Mouse (Mus musculus) adrenal gland, postnatal 10 days (tissue): Measurements from ENCODE around the gene Fbxo28. TPM values are rescaled to one million over a fixed set of nuclear protein-coding genes. Genes with fewer than 3 reads are reported as not detected.
"Not testable (repeated sequence)": the region's sequence is repeated elsewhere in the genome, so short reads cannot be mapped to it uniquely, and the experiment has no call there.

Experiments
- DNase-seq: peaks from one replicate; pipeline ENCODE4 v3.0.0; 2021; ENCODE audit warnings: mixed read lengths
- total RNA-seq, 2 experiments: library from RNA; stranded (reverse); gene quantifications; 2 replicates each; pipeline ENCODE4 v1.2.3; 2021

Gene Fbxo28
- total RNA-seq, 2 experiments from 2014 or later: 28.9 to 33.9 TPM

DNA sequence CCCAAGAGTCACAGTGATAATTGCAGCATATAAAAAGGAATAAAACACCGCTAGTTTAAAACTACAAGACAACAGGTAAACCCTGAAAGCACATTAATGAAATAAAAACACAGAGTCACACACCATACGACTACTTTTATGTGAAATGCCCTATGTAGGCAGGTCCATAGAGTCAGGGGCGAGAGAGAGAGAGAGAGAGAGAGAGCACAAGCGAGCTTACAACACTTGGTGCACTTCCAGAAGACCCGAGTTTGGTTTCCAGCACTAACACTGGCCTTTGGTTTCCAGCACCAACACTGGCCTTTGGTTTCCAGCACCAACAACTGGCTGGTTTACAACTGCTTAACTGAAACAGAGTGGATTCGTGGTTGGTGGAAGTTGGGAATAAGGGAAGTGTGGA, 564 bp upstream of the Fbxo28 start:
- DNase-seq: no peak

DNA sequence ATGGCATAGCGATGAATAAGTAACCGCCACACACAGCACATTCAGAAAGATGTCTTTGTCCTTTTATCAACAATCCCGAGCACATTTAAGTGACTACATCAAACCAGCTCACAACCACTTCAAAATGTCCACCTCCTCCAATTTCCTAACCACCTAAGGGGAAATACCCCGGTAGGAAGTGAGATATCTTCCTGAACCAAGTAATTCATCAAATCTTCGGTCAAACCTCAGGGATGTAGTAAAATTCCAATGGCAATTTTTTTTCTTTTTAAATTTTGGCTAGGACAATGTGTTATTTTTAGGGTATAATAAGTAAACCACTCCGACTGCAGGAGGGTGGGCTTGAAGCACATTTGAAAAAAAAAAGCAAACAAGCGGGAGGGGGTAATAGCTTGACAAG, 1.1 kb downstream of the Fbxo28 start:
- DNase-seq: no peak

DNA sequence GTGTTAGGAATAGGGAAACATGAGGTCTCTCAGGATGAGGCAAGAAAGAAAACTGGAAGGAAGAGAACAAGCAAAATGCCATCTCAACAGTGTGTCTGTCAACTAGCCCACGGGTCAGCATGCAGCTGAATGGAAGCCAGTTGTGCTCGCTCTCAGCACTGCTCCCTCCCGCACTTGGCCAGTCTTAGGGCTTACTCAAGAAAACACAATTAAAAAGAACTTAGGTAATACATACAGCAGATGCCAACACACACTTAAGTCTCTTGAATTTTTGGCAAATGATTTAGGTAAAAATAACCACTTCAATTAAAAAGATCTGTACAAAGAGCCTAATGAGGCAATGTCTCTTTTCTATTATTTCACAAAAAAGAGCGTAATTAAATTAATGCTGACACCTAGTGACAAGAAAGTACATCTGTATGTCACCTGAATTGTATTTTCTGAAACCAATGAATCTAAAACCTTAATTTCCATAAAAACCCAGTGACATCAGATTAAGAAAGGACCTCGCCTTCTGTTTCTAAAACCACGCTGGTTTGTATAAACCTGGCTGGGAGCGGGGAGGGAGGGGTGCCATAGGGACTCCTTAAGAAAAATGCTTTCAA, 2.4 kb downstream of the Fbxo28 start:
- peak; percentile 21 for DNase-seq

DNA sequence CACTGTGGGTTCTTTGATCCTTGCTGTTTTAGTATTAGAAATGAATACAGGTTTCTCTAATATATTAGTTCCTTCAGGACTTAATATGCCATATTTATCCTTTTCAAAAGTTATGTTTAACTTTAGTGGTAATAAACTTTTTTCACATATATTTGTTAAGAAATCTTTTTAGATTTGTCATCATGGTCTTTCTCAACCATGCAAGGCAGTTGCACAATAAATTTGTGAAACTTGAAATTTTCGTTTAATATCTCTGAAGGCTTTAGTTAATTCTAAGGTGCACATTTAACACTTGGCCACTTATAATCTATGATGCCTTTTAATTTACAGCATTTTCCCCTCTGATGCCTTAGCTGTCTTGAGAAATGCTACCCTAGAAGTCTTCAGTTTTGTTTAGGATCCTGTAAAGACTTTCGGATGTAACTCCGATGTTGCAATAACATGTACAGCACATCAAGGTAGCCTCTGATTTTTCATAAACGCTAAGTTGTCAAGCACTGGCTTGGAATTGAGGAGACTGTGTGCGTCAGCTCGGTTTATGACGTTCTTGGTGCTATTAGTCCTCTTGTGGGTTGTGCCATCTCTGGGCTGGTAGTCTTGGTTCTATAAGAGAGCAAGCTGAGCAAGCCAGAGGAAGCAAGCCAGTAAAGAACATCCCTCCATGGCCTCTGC, 7.5 kb downstream of the Fbxo28 start:
- no peak for DNase-seq

DNA sequence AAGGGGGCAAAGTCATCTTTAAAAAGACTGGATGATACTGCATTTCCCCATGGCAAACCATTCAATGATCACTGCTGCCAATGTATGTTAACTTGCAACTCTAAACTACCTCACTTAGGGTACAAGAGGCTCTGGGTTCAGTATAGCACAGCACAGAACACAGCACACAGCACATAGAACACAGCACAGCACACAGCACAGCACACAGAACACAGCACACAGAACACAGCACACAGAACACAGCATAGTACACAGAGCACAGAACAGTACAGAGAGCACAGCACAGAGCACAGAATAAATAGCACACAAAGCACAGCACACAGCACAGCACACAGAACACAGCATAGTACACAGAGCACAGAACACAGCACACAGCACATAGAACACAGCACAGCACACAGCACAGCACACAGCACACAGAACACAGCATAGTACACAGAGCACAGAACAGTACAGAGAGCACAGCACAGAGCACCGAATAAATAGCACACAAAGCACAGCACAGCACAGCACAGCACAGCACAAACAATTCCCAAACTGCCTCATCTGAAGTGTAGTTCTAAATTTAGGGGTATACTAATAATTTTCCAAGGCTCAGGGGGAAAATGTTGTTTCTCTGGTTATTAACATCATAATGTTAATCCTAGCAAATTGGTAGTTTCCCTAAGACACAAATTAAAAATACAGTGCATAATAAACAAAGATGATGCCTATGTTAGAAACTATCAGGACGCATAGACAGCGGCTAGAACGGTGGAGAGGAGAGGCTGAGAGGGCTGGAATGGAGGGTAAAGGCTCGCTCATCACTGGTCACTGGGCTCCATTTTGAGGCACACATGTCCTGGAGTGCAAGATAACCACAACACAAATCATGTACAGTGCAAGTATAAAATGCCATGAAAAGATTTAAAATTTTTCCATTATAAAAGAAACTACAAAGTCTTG, 9.1 kb downstream of the Fbxo28 start:
- DNase-seq: no peak

DNA sequence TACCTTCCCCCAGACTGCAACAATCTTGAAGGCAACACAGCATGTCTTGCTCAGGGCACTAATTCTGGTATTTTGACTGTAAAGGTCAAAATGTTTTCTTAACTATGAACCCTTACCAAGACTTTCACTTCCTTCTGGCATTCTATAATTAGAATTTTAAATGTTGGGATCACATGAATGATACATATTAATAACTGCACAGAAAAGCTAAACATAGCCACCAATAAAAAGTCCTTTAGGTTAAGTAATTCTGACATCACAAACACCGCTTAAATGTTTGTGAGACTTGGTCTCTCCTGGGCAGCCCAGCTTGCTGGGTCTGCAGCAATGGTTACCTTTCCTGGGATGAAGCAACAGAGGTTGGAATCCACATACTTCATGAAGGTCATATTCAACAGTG, 15.5 kb downstream of the Fbxo28 start:
- no peak for DNase-seq

DNA sequence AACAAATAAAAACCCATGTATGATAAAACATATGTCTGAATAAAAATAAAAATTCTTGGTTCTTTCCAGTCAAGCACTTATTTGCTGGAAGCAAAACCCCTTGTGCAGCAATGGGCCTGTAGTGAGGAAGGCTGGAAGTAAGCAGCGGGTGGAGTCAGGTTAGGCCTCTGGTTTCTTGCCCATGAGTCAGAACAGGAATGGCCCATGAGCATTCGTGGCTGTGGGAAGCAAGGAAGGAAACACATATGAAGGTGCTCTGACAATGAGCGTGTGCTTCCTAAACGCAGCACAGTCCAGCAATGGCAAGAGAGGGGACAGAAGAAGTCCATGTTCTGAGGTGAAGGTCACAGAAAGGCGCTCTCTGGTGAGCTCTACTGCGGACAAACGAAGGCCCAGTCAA, 16.9 kb downstream of the Fbxo28 start:
- no peak for DNase-seq

DNA sequence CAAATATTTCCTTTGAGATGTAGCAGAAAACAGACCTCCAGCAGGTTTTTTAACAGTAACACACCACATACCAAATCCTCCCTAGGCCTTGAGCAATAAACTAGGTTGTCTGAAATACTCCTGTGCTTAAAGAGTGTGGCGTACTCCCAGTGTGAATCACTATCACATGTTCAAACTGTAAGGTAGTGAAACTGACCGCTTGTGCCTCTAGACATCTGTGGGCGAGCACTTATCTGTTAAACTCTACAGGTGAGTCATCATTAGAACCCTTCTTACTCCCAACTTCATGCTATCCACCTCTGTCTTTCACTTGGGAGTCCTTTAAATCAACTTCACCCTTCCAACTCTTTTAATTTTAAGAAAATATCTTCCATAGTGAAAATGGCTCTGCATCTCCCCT, 18.3 kb downstream of the Fbxo28 start:
- no peak for DNase-seq

DNA sequence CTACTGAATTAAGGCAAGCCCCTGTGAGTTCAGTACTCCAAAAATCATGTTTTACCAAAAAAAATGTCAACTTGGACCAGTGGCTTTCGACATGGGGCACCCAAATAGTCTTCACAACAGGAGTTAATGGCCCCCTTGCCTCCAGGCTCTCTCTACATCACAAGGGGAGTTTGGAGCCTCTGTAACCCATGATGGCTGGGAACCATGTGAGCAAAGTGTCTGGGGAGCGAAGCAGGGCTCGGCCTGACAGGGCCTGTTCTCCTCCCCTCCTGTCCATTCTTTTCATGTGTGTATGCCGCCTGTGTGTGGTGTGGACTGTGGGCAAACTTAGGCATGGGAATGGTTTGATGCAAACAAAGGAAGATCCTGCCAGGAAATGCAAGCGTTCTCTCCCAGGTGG, 27.2 kb downstream of the Fbxo28 start:
- DNase-seq: no peak

DNA sequence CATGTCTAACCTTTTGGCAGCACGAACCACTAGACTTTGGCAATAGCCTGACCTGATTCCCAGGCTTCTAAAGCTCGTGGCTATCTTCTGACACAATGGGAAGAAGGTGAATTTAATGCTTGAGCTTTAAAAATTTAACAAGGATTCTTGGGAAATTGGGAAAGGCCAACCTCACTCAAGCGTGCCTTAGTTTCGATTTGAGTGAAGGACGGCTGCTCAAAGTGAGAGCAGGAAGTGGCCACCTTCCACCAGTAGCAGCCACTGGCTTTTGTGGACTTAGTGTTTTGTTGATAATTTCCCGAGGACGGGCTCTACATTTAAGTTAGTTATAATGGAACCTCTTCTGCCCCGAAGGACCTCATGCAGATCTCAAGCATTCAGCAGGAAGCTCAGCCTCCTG, 28.2 kb downstream of the Fbxo28 start:
- no peak for DNase-seq

DNA sequence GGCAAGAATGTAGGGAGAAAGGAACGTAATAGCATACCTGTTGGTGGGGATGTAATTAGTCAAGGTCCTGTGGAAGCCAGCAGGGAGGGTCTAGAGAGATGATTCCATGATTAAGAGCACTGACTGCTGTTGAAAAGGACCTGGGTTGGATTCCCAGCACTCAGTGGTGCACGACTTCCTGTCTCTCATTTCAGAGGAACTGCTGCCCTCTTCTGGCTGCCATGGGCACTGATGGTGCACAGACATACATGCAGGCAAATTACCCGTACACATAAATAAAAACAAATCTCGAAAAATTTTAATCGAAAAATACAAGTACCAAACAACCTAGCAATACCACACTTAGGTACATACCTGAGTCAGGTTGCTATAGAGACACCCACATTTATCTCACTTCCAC, 30.1 kb downstream of the Fbxo28 start:
- DNase-seq: no peak

DNA sequence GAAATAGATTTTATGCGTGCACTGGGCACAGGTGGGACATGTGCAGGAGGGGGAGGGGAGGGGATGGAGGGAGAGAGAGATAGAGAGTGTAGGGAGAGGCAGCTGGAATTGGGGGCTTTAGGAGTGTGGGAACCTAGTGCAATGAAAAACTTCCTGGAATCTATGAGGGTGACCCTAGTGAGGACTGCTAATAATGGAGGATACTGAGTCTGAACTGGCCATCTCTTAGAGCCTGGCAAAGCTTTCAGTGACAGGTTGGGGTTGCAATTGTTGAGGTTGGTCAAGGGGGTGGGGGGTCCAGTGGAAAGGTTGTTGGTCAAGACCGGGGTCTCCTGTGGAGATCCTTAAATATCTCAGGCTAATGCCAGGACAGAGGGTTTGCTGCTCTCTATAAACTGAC, 31.1 kb downstream of the Fbxo28 start:
- no peak for DNase-seq

DNA sequence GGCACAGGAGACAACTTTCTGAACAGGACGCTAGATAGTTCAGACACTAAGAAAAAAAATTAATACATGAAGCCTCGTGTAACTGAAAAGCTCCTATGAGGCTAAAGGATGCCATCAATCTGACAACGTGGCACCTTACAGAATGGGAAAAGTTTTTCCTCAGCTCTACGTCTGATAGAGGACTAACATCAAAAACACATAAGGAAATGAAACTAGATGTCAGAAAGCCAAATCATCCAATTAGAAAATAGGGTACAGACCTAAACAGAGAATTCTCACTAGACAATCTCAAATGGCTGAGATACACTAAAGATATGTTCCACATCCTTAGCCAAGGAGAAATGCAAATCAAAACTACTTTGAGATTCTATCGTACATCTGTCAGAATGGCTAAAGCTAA, 32.0 kb downstream of the Fbxo28 start:
- DNase-seq: no peak

DNA sequence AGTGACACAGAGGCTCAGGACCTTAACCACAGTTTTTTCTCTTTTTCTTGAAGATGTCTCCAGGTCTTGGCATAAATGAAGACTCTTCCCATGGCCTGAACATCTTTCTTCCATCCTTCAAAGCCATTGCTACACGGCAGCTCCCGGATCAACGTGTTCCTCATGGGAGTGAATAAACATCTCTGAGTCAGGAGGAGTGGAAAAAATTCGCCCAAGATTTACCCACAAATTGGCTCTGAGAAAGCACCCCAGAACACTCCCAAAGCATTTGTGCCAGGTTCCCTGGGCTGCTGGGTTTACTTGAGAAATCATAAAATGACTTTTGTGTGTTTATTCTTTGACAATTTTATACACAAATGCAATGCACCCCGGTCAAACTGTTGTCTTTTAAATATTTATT, 38.5 kb downstream of the Fbxo28 start:
- DNase-seq: no peak

DNA sequence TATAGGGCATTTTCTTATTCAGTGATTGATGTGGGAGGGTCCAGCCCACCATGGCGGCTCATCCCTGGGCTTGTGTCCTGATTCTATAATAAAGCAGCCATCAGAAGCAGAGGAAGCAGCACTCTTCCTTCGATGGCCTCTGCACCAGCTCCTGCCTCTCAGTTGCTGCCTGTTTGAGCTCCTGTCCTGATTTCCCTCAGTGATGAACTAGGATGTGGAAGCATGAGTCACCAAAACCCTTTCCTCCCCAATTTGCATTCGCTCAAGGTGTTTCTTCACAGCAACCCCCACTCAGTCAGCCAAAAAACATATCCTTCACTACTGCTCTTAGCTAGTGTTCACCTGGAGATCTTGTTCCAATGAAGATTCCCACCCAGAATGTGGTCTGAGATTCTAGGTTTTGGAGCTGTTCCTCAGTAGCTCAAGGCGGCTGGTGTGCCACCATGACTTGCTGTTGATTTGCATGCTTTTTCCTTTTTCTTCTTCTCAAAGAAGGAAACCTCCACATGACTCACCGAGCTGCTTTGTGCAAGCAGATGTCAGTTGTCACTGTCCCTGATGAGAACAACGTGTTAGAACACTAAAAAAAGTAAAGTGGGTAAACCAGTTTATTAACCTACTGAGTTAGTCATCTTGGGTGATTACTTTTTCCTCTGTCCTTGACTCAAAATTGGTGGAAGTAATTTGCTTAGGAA, 39.1 kb downstream of the Fbxo28 start:
- no peak for DNase-seq

DNA sequence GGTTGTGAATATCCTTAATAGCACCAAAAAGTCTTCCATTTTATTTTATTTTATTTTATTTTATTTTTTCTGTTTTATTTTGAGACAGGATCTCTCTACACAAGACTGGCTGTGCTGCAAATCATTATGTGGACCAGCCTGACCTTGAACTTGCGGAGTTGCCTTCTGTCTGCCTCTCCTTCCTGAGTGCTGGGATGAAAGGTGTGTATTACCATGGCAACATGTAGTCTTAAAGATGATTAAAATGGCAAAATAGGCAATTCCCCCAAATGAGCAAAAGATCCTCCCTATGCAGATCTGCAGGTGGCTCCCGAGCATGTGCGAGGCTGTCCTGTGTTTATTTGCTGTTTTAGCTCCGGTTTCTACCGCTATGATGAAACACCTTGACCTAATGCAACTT, 43.6 kb downstream of the Fbxo28 start:
- no peak for DNase-seq

DNA sequence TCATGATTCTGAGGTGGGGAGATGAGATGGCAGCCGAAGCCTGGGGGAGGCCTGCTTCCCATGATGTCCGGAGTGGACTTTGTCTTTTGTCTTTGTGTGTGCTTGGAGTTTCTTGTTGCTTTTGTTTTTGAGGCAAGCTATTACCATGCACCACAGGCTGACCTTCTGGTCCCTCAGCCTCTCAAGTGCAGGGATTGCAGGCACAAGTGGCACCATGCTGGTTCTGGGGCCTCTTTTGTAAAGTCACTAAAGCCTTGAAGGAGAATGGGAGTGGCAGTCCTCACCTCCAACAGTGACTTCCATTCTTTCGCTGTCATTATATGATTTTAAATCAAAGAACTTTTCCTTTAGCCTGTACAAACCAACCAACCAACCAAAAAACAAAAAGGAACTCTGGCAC, 44.2 kb downstream of the Fbxo28 start:
- no peak for DNase-seq

DNA sequence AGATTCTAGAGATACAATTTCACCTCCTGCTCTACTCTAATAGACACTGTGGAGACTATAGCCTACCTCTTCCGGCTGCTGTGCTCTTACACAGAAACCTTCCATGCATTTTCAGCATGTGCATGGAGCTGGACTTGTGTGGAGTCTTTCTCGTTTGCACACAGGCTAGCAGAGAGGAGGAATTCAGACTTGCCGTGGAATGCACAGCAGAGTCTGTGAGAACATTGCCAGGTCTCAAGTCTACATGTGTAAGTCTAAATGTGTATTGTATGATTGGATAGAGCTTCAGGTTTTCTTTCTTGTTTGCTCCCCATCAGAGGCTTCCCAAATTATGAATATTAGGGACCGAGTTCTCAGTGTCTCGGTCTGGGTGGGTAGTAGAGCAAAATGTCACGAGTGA, 44.6 kb downstream of the Fbxo28 start:
- DNase-seq: no peak

DNA sequence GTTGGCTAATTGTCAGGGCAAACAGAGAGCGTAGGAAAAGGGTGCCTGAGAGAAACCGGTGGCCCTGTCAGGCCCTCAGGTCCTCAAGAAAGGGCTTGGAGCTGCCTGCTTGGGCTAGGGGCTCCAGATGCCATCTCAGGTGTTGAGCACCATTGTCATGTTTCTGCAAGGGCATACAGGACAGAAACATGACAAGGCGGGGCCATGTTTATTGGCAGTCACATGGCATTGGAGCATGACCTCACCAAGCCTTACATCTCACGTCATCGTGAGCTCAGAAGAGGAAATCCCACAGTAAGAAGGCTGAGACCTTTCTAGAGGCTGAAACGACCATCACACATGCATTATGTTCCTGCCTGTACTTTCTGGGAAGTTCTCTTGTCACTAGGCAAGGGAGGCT, 45.3 kb downstream of the Fbxo28 start:
- no peak for DNase-seq

DNA sequence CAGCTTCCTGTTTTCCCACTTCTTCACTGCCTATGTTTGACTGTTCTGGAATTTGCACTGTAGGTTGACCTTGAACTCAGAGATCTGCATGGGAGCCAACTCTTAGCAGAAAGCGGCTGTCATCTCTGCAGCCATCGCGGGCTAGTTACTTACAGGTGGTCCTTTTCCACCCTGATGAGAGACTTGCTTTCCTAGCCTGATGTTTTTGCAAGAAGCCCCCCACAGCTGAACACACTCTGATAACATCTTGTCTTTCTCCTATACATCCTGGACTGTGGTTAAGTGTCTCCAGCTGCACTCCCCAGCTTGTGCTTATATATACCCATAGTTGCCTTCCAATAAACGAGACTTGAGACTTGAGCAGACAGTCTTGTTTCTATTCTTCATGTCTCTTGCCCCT, 49.1 kb downstream of the Fbxo28 start:
- no peak for DNase-seq

DNA sequence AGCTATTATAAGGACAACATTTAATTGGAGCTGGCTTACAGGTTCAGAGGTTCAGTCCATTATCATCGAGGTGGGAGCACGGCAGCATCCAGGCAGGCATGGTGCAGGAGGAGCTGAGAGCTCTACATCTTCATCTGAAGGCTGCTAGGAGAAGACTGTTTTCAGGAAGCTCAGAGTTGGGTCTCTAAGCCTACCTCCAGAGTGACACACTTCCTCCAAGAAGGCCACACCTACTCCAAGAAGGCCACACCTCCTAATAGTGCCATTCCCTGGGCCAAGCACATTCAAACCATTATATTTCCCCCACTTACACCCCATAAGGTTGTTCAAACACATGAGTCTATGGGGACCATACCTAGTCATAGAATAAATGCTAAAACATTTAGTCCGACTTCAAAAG, 50.7 kb downstream of the Fbxo28 start:
- DNase-seq: not testable (repeated sequence)

DNA sequence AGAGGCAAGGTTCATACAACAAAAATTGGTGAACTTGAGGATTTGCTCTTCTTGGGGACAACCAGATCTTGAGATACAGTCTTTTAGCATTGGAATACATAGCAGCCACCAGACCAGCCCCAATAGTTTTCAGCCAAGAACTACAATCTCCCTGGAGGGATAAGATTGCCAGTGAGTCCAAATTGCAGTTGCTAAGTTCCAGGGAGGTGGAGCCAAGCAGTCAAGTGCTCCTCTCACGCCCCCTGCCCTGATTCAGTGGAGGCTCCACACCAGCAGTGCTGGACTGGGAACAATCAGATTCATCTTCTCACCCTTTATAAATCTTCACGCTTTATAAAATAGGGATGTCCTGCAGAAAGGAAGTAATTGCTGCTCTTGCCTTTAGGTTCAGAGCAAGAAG, 51.6 kb downstream of the Fbxo28 start:
- DNase-seq: peak; percentile 38

DNA sequence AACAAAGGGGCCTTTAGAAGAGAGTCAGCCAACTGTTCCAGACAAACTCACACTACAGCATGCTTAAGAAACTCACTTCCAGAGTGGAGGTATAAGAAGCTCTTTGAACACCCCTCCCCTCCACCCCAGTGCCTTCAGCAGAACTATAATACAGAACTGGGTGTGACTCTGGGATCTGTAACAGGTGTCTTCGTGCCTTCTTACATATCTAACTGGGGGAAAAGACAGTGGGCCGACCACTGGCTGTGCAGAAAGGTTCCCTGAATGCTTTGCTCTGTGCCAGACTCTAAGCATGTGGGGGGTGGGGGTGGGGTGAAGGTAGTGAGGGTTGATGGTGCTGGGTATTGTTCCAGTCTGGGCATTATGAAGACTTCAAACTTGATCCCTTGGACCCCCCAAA, 52.8 kb downstream of the Fbxo28 start:
- DNase-seq: no peak
